Mouse (Mus musculus): ENCODE measurements around the gene Vmn1r210. TPM values are rescaled to one million over a fixed set of nuclear protein-coding genes. Genes with fewer than 3 reads are reported as not detected.
"Not testable (repeated sequence)": the region's sequence is repeated elsewhere in the genome, so short reads cannot be mapped to it uniquely, and the experiment has no call there.

The Vmn1r210 gene
- polyA plus RNA-seq, 1 experiment from 2014 or later, result not detected

DNA sequence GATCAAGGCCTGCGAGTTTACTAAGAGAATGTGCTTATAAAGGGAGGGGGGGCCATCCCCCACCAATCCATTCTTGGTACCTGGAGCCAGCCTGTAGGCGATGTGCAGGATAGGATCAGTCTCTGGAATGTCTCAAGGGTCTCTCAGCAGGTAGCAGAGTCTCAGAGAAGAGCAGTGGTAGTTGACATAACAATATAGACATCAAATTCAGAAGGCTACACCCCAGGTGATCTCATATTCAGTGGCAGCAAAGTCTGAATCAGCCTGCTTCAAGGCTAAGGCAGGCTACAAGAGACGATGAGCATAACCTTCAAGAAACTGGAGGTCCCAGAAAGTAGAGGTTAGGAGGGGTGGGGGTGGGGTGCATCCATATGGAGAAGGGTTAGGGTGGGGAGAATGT is 43.1 kb downstream of the Vmn1r210 start:
- H3K9ac ChIP-seq (ENCODE audit: low read depth, low read length); H3K9me3 ChIP-seq (replicated peaks; ENCODE audit: control insufficient read depth, low read length); H3K27me3 ChIP-seq (ENCODE audit: control insufficient read depth, insufficient read depth, low read depth, low read length); H3K36me3 ChIP-seq (ENCODE audit: control insufficient read depth, insufficient read depth); H3K4me3 ChIP-seq (ENCODE audit: low read depth, low read length); ATAC-seq (ENCODE audit: low read depth); H3K4me2 ChIP-seq (ENCODE audit: low read depth, low read length); H3K27ac ChIP-seq (ENCODE audit: low read length); H3K4me1 ChIP-seq (ENCODE audit: control insufficient read depth, low read depth, low read length): not testable (repeated sequence)
- WGBS (ENCODE audit: insufficient replicate concordance), result 49% methylated on average over 3 of the region's 3 CpGs

DNA sequence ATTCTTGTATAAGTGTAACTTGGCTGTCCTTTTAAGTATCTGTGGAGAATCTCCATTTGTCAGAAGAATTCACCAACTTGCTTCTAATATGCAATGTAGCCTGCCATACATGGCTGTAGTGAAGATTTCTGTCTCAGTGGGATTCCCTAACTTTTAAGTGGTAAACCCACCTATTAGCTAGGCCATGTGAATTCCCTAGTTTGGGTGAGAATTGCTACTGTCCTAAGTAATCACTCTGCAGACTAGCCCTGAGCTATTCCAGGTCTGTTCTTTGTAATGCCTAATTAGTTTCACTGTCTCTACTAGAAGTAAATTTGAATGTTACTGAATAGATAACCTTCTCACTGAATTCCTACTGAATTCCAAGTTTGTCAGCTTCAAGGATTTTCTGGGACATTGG is 47.0 kb downstream of the Vmn1r210 start:
- H3K36me3 ChIP-seq (ENCODE audit: control insufficient read depth, insufficient read depth); H3K4me1 ChIP-seq (ENCODE audit: control insufficient read depth, low read depth, low read length); H3K27me3 ChIP-seq (ENCODE audit: control insufficient read depth, insufficient read depth, low read depth, low read length); H3K9ac ChIP-seq (ENCODE audit: low read depth, low read length); H3K27ac ChIP-seq (ENCODE audit: low read length); H3K4me3 ChIP-seq (ENCODE audit: low read depth, low read length); ATAC-seq (ENCODE audit: low read depth); H3K4me2 ChIP-seq (ENCODE audit: low read depth, low read length); H3K9me3 ChIP-seq (replicated peaks; ENCODE audit: control insufficient read depth, low read length): not testable (repeated sequence)

DNA sequence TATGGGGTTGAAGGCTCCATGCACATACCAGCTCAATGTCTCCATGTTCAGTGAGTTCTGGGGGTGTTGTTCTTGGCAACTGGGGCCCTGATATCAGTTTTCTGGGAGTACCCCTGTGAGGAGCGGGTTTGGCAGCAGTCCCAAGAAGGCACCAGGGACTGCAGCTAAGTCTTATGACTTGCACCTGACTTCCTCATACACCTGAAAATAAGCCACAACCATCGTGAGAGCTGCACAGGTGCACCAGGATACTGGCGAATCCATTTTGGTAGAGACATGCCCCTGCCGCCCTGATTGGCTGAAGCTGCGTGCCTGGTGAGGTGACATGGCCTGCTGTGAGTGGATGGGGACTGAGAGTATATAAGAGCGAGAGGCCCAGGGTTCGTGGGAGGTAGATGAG is 53.8 kb downstream of the Vmn1r210 start, which contains the start of gene Vmn1r208:
Vmn1r208 (minus strand) TSS at position 101 of the 400 bp plus-strand sequence.
- H3K36me3 ChIP-seq (ENCODE audit: control insufficient read depth, insufficient read depth); ATAC-seq (ENCODE audit: low read depth); H3K27ac ChIP-seq (ENCODE audit: low read length); H3K4me1 ChIP-seq (ENCODE audit: control insufficient read depth, low read depth, low read length); H3K9me3 ChIP-seq (replicated peaks; ENCODE audit: control insufficient read depth, low read length); H3K27me3 ChIP-seq (ENCODE audit: control insufficient read depth, insufficient read depth, low read depth, low read length); H3K4me3 ChIP-seq (ENCODE audit: low read depth, low read length); H3K9ac ChIP-seq (ENCODE audit: low read depth, low read length); H3K4me2 ChIP-seq (ENCODE audit: low read depth, low read length): not testable (repeated sequence)
- no CpG with 5 or more reads among the region's 7 CpGs for WGBS (ENCODE audit: insufficient replicate concordance)

Other genes with a start within 250 kb of the Vmn1r210 start
- not detected in 2 replicates for gene Vmn1r205, start 238.3 kb downstream of the Vmn1r210 start, polyA plus RNA-seq (2015; fragmentation: Nextera tagmentation; extraction: Ambion mirVana)
- gene Vmn1r206, start 207.1 kb downstream of the Vmn1r210 start, polyA plus RNA-seq (2015; fragmentation: Nextera tagmentation; extraction: Ambion mirVana), result not detected in 2 replicates
- not detected in 2 replicates for gene Vmn1r207-ps, start 101.7 kb downstream of the Vmn1r210 start, polyA plus RNA-seq (2015; fragmentation: Nextera tagmentation; extraction: Ambion mirVana)
- gene Vmn1r208, start 53.9 kb downstream of the Vmn1r210 start, polyA plus RNA-seq (2015; fragmentation: Nextera tagmentation; extraction: Ambion mirVana), result not detected in 2 replicates
- not detected in 2 replicates for gene Vmn1r209, start 21.7 kb downstream of the Vmn1r210 start, polyA plus RNA-seq (2015; fragmentation: Nextera tagmentation; extraction: Ambion mirVana)
- not detected in 2 replicates for gene Vmn1r211, start 26.2 kb upstream of the Vmn1r210 start, polyA plus RNA-seq (2015; fragmentation: Nextera tagmentation; extraction: Ambion mirVana)
- not detected in 2 replicates for gene Vmn1r212, start 52.9 kb upstream of the Vmn1r210 start, polyA plus RNA-seq (2015; fragmentation: Nextera tagmentation; extraction: Ambion mirVana)
- gene Vmn1r213, start 176.3 kb upstream of the Vmn1r210 start, polyA plus RNA-seq (2015; fragmentation: Nextera tagmentation; extraction: Ambion mirVana), result not detected in 2 replicates
- not detected in 2 replicates for gene Vmn1r214, start 199.1 kb upstream of the Vmn1r210 start, polyA plus RNA-seq (2015; fragmentation: Nextera tagmentation; extraction: Ambion mirVana)
- gene Vmn1r215, start 236.7 kb upstream of the Vmn1r210 start, polyA plus RNA-seq (2015; fragmentation: Nextera tagmentation; extraction: Ambion mirVana), result not detected in 2 replicates

Measured in liver, embryonic 16.5 days (tissue).